Mouse (Mus musculus) kidney, postnatal 4 days (tissue): ENCODE data around the gene Olfr1318.
A peak's percentile ranks its signal among the peaks of the same experiment; 100 is the strongest.

Source experiments
- DNase-seq, 2 experiments: peaks; one replicate each; pipeline ENCODE4 v3.0.0; 2021; ENCODE audit warnings: mixed read lengths in 2 of 2

The Olfr1318 gene

GRCm38 (mm10) chr2:112153898-112154297, at the start of gene Olfr1318:
TSS of gene Olfr1318 (plus strand) at chr2:112154198.
- no peak for DNase-seq

- no peak for DNase-seq
These were observed 38.7 kb upstream of the Olfr1318 start, which contains the start of gene Olfr1315-ps1 for GRCm38 (mm10) chr2:112115340-112115739. TSS of gene Olfr1315-ps1 (minus strand) at chr2:112115440.

DNA sequence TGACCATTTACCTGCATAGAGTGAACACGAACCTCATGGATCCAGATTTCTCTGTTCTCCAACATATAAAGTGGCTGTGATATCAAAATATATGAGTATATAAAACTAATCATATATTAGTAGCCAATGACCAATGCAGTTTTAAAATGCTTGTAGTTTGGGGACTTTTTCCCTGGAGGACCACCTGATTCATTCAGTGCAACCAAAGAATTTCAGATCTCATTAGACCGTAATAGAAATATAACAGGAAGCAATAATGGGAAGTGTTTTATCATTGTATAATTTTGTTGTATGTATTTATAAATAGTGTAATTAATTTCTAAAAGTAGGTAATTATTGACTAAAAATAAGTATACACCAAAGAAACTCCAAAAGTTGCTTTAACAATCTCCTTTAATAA, 19.1 kb upstream of the Olfr1318 start, which contains the start of gene Olfr1316:
Gene Olfr1316 (minus strand): TSS at position 101 of the 400 bp plus-strand sequence.
- DNase-seq: no peak

- DNase-seq: no peak
These were observed 14.0 kb upstream of the Olfr1318 start, which contains the start of gene Olfr1317 for GRCm38 (mm10) chr2:112140029-112140428. TSS of gene Olfr1317 (plus strand) at chr2:112140329.

GRCm38 (mm10) chr2:112196859-112197258, 42.9 kb downstream of the Olfr1318 start:
- DNase-seq: peak; percentile 17 to 45

DNA sequence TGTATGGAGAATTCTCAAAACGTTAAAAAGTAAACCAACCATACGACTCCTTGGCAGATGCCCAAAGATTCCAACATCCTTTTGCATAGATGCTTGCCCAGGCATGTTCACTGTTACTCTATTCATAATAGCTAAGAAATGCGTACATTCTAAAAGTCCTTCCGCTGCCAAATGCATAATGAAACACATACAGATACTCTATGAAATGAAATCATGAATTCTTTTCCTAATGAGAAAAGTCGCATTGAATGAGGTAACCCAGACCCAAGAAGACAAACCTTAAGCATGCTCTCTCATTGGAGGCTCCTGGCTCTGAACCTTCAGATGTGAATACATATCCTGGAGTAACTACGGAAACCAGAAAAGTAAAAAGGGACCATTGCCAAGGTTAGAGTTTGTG, 49.1 kb downstream of the Olfr1318 start:
- peak in 1 of 2 experiments; percentile 5 for DNase-seq
